ENCODE assay signal across 18 mouse cellular contexts in genomic region chr8:5038811-5039561, GRCm38 (mm10).
"Had no signal": no experiment of that assay in that cellular context is flagged by ENCODE, and none has a peak within 500 bp of the region (broad histone marks: within the 10 kb centered on the region; RNA-seq: fewer than 3 reads in every experiment).

No protein-coding gene starts in this region.

- H3K27me3 ChIP-seq: intestine, embryonic 15.5 days; kidney, embryonic 15.5 days; limb, embryonic 15.5 days; liver, embryonic 15.5 days; midbrain, embryonic 15.5 days; neural tube, embryonic 13.5 days; stomach, embryonic 15.5 days had no signal

- ATAC-seq: intestine, embryonic 15.5 days; lung, postnatal 0 days; midbrain, embryonic 15.5 days had no signal

- H3K36me3 ChIP-seq: intestine, embryonic 15.5 days; kidney, embryonic 15.5 days; limb, embryonic 15.5 days; liver, embryonic 15.5 days; midbrain, embryonic 15.5 days; neural tube, embryonic 13.5 days; stomach, embryonic 15.5 days had no signal

- H3K27ac ChIP-seq: intestine, embryonic 15.5 days; kidney, embryonic 15.5 days; limb, embryonic 15.5 days; liver, embryonic 15.5 days; midbrain, embryonic 15.5 days; neural tube, embryonic 13.5 days; stomach, embryonic 15.5 days had no signal

- H3K4me2 ChIP-seq: intestine, embryonic 15.5 days; kidney, embryonic 15.5 days; limb, embryonic 15.5 days; liver, embryonic 15.5 days; midbrain, embryonic 11.5 days; midbrain, embryonic 15.5 days; neural tube, embryonic 13.5 days; stomach, embryonic 15.5 days had no signal

- H3K9ac ChIP-seq: intestine, embryonic 15.5 days; kidney, embryonic 15.5 days; limb, embryonic 15.5 days; liver, embryonic 15.5 days; midbrain, embryonic 15.5 days; neural tube, embryonic 13.5 days; stomach, embryonic 15.5 days had no signal

- H3K4me3 ChIP-seq: intestine, embryonic 15.5 days; kidney, embryonic 15.5 days; limb, embryonic 15.5 days; liver, embryonic 15.5 days; midbrain, embryonic 15.5 days; neural tube, embryonic 13.5 days; stomach, embryonic 15.5 days had no signal

- DNase-seq: kidney, adult 18-20 months; kidney, postnatal 14 days; lung, adult 2 months; lung, postnatal 36 days; retina, postnatal 1 day; right cerebral cortex, postnatal 4 days; spleen, adult 18-20 months; thymus, adult 2 months; thymus, postnatal 25 days had no signal

- H3K9me3 ChIP-seq: intestine, embryonic 15.5 days; kidney, embryonic 15.5 days; limb, embryonic 15.5 days; liver, embryonic 15.5 days; midbrain, embryonic 15.5 days; neural tube, embryonic 13.5 days; stomach, embryonic 15.5 days had no signal

- H3K4me1 ChIP-seq: intestine, embryonic 15.5 days; kidney, embryonic 15.5 days; limb, embryonic 15.5 days; liver, embryonic 15.5 days; midbrain, embryonic 15.5 days; neural tube, embryonic 13.5 days; stomach, embryonic 15.5 days had no signal
